Mouse (Mus musculus) lung, postnatal 10 days (tissue): ENCODE data around the gene Mcpt4.
"Not testable (repeated sequence)": the region's sequence is repeated elsewhere in the genome, so short reads cannot be mapped to it uniquely, and the experiment has no call there.

Experiments
- DNase-seq: peaks from one replicate; pipeline ENCODE4 v3.0.0; 2021

Mcpt4 gene

GRCm38 (mm10) chr14:56062213-56062612, at the start of gene Mcpt4:
TSS of gene Mcpt4 (minus strand) at chr14:56062313.
- DNase-seq: not testable (repeated sequence)

GRCm38 (mm10) chr14:56105447-56106180, 43.5 kb upstream of the Mcpt4 start:
- no peak for DNase-seq

- no peak for DNase-seq
Measured at GRCm38 (mm10) chr14:56105016-56105415, 42.9 kb upstream of the Mcpt4 start.

GRCm38 (mm10) chr14:56103452-56103851, 41.3 kb upstream of the Mcpt4 start:
- DNase-seq: no peak

GRCm38 (mm10) chr14:56102386-56102785, 40.3 kb upstream of the Mcpt4 start, which contains the start of gene Ctsg:
TSS of gene Ctsg (minus strand) at chr14:56102574.
- DNase-seq: no peak

GRCm38 (mm10) chr14:56098940-56099339, 36.8 kb upstream of the Mcpt4 start:
- DNase-seq: peak; percentile 31

- no peak for DNase-seq
Measured at GRCm38 (mm10) chr14:56097597-56097996, 35.5 kb upstream of the Mcpt4 start.

- DNase-seq: no peak
Measured at GRCm38 (mm10) chr14:56093353-56093752, 31.2 kb upstream of the Mcpt4 start.

GRCm38 (mm10) chr14:56086711-56087110, 24.6 kb upstream of the Mcpt4 start:
- no peak for DNase-seq

GRCm38 (mm10) chr14:56085167-56085566, 23.1 kb upstream of the Mcpt4 start, which contains the start of gene Mcpt8:
TSS of gene Mcpt8 (minus strand) at chr14:56085273.
- DNase-seq: no peak

- DNase-seq: no peak
Measured at GRCm38 (mm10) chr14:56082016-56082415, 19.9 kb upstream of the Mcpt4 start.

GRCm38 (mm10) chr14:56057722-56058121, 4.4 kb downstream of the Mcpt4 start:
- DNase-seq: no peak

GRCm38 (mm10) chr14:56055408-56055807, 6.7 kb downstream of the Mcpt4 start:
- DNase-seq: no peak

- DNase-seq: not testable (repeated sequence)
Measured at GRCm38 (mm10) chr14:56041792-56042191, 20.3 kb downstream of the Mcpt4 start, which contains the start of gene Mcpt2. TSS of gene Mcpt2 (plus strand) at chr14:56042041.

GRCm38 (mm10) chr14:56034433-56034832, 27.7 kb downstream of the Mcpt4 start:
- peak; percentile 3 for DNase-seq

GRCm38 (mm10) chr14:56030395-56030794, 31.7 kb downstream of the Mcpt4 start, which contains the start of gene Mcpt9:
TSS of gene Mcpt9 (minus strand) at chr14:56030495.
- DNase-seq: not testable (repeated sequence)

- DNase-seq: not testable (repeated sequence)
Measured at GRCm38 (mm10) chr14:56021305-56021704, 40.8 kb downstream of the Mcpt4 start.

GRCm38 (mm10) chr14:56019446-56019845, 42.7 kb downstream of the Mcpt4 start:
- DNase-seq: no peak

GRCm38 (mm10) chr14:56017671-56018070, 44.4 kb downstream of the Mcpt4 start, which contains the start of gene Mcpt1:
TSS of gene Mcpt1 (plus strand) at chr14:56017971.
- not testable (repeated sequence) for DNase-seq

- DNase-seq: no peak
Measured at GRCm38 (mm10) chr14:56013924-56014323, 48.2 kb downstream of the Mcpt4 start.

GRCm38 (mm10) chr14:56013147-56013546, 49.0 kb downstream of the Mcpt4 start:
- DNase-seq: no peak
